Mouse (Mus musculus): ENCODE data around the gene Wdr24.
"Not testable (repeated sequence)": the region's sequence is repeated elsewhere in the genome, so short reads cannot be mapped to it uniquely, and the experiment has no call there.

The Wdr24 gene

GRCm38 (mm10) chr17:25807452-25807851, 16.0 kb upstream of the Wdr24 start:
- not testable (repeated sequence) for DNase-seq (ENCODE audit: low read depth)

GRCm38 (mm10) chr17:25808028-25808427, 15.4 kb upstream of the Wdr24 start:
- no peak for DNase-seq (ENCODE audit: low read depth)

- DNase-seq (ENCODE audit: low read depth) = peak; percentile 58
These were observed 14.4 kb upstream of the Wdr24 start, which contains the start of gene Fbxl16 for GRCm38 (mm10) chr17:25808789-25809605. Gene Fbxl16, plus strand, starts transcription at chr17:25809085.

- DNase-seq (ENCODE audit: low read depth) = no peak
These were observed 13.7 kb upstream of the Wdr24 start for GRCm38 (mm10) chr17:25809606-25810340.

GRCm38 (mm10) chr17:25810890-25811289, 12.5 kb upstream of the Wdr24 start:
- no peak for DNase-seq (ENCODE audit: low read depth)

GRCm38 (mm10) chr17:25813471-25813870, 10.0 kb upstream of the Wdr24 start:
- peak; percentile 86 for DNase-seq (ENCODE audit: low read depth)

- DNase-seq (ENCODE audit: low read depth) = no peak
These were observed 5.8 kb upstream of the Wdr24 start for GRCm38 (mm10) chr17:25817662-25818061.

- DNase-seq (ENCODE audit: low read depth) = peak; percentile 50
These were observed 4.3 kb upstream of the Wdr24 start for GRCm38 (mm10) chr17:25818851-25819780.

GRCm38 (mm10) chr17:25824362-25825142, 1.1 kb downstream of the Wdr24 start:
- DNase-seq (ENCODE audit: low read depth) = no peak

- DNase-seq (ENCODE audit: low read depth) = no peak
These were observed 1.9 kb downstream of the Wdr24 start for GRCm38 (mm10) chr17:25825311-25825710.

- DNase-seq (ENCODE audit: low read depth) = no peak
These were observed 2.6 kb downstream of the Wdr24 start for GRCm38 (mm10) chr17:25825984-25826570.

GRCm38 (mm10) chr17:25827011-25827410, 3.6 kb downstream of the Wdr24 start:
- no peak for DNase-seq (ENCODE audit: low read depth)

GRCm38 (mm10) chr17:25827546-25828222, 4.3 kb downstream of the Wdr24 start:
- DNase-seq (ENCODE audit: low read depth) = no peak

GRCm38 (mm10) chr17:25828223-25828594, 4.8 kb downstream of the Wdr24 start:
- no peak for DNase-seq (ENCODE audit: low read depth)

- peak; percentile 87 for DNase-seq (ENCODE audit: low read depth)
These were observed 5.5 kb downstream of the Wdr24 start, which contains the start of gene Jmjd8 for GRCm38 (mm10) chr17:25828712-25829557. Gene Jmjd8, plus strand, starts transcription at chr17:25828867.

- no peak for DNase-seq (ENCODE audit: low read depth)
These were observed 6.2 kb downstream of the Wdr24 start for GRCm38 (mm10) chr17:25829558-25830017.

- DNase-seq (ENCODE audit: low read depth) = no peak
These were observed 6.8 kb downstream of the Wdr24 start for GRCm38 (mm10) chr17:25830200-25830753.

- DNase-seq (ENCODE audit: low read depth) = no peak
These were observed 7.5 kb downstream of the Wdr24 start for GRCm38 (mm10) chr17:25830806-25831431.

Measured in induced T-regulatory cell, adult 2 months (primary cell).